Mouse (Mus musculus) 416B (cell line): Measurements from ENCODE around the gene Tmprss9.

Experiments
- DNase-seq: peaks from one replicate; pipeline ENCODE4 v3.0.0; 2011; ENCODE audit warnings: low read depth

The Tmprss9 gene

GRCm38 (mm10) chr10:80915260-80915659 is 43.6 kb downstream of the Tmprss9 start:
- no peak for DNase-seq

- DNase-seq = no peak
These were observed 44.1 kb downstream of the Tmprss9 start for GRCm38 (mm10) chr10:80915736-80916135.

GRCm38 (mm10) chr10:80917336-80917778 is 45.7 kb downstream of the Tmprss9 start:
- DNase-seq = no peak

GRCm38 (mm10) chr10:80917779-80918434 is 46.3 kb downstream of the Tmprss9 start, which contains the start of gene Lmnb2:
TSS of gene Lmnb2 (minus strand) at chr10:80918245.
- DNase-seq = peak; percentile 63

- no peak for DNase-seq
These were observed 50.3 kb downstream of the Tmprss9 start for GRCm38 (mm10) chr10:80921923-80922322.

- DNase-seq = no peak
These were observed 53.8 kb downstream of the Tmprss9 start for GRCm38 (mm10) chr10:80925472-80925871.

- DNase-seq = peak; percentile 91
These were observed 57.1 kb downstream of the Tmprss9 start for GRCm38 (mm10) chr10:80928586-80929298.

- DNase-seq = peak; percentile 99
These were observed 57.9 kb downstream of the Tmprss9 start, which contains the start of gene Gadd45b for GRCm38 (mm10) chr10:80929299-80930226. TSS of gene Gadd45b (plus strand) at chr10:80930073.

- DNase-seq = no peak
These were observed 58.9 kb downstream of the Tmprss9 start for GRCm38 (mm10) chr10:80930361-80931152.

- DNase-seq = no peak
These were observed 59.6 kb downstream of the Tmprss9 start for GRCm38 (mm10) chr10:80931153-80931671.

- no peak for DNase-seq
These were observed 60.0 kb downstream of the Tmprss9 start for GRCm38 (mm10) chr10:80931695-80932094.

- DNase-seq = no peak
These were observed 60.6 kb downstream of the Tmprss9 start for GRCm38 (mm10) chr10:80932206-80932605.

GRCm38 (mm10) chr10:80932700-80933420 is 61.2 kb downstream of the Tmprss9 start:
- DNase-seq = no peak

GRCm38 (mm10) chr10:80933421-80933979 is 61.9 kb downstream of the Tmprss9 start:
- peak; percentile 68 for DNase-seq

- DNase-seq = no peak
These were observed 62.7 kb downstream of the Tmprss9 start for GRCm38 (mm10) chr10:80934136-80934985.

GRCm38 (mm10) chr10:80935241-80935640 is 63.6 kb downstream of the Tmprss9 start:
- peak; percentile 63 for DNase-seq

GRCm38 (mm10) chr10:80935698-80936097 is 64.0 kb downstream of the Tmprss9 start:
- no peak for DNase-seq

GRCm38 (mm10) chr10:80936135-80936809 is 64.6 kb downstream of the Tmprss9 start:
- peak; percentile 57 for DNase-seq

- no peak for DNase-seq
These were observed 65.1 kb downstream of the Tmprss9 start for GRCm38 (mm10) chr10:80936810-80937164.
